Mouse (Mus musculus) B cell, adult 67 days (primary cell): ENCODE results near the gene Zfp607a. TPM values are rescaled to one million over a fixed set of nuclear protein-coding genes. Genes with fewer than 3 reads are reported as not detected.

Source experiments
- total RNA-seq, 2 experiments: library from RNA; stranded (reverse); gene quantifications; 4 replicates each; pipeline ENCODE4 v1.2.4; 2023

Zfp607a gene
- total RNA-seq, result 10 to 100 TPM; 14.1 to 14.8 TPM

DNA sequence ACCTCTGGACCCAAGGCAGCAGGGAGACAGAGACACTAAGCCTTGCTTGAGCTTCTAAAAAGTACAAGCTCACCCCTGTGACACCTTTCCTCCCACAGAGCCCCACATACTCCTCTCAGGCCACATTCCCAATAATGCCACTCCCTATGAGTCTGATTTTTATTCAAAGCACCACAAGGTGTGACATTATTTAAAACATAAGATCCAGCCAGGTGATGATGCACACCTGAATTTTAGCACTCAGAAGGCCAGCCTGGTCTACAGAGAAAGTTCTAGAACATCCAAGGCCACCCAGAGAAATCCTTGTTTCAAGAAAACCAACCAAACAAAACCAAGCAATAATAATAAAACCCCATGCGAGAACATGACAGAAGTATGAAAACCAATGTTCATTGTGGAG lies at the start of gene Zfp607a:
Zfp607a (plus strand) TSS at position 301 of the 400 bp plus-strand sequence.

DNA sequence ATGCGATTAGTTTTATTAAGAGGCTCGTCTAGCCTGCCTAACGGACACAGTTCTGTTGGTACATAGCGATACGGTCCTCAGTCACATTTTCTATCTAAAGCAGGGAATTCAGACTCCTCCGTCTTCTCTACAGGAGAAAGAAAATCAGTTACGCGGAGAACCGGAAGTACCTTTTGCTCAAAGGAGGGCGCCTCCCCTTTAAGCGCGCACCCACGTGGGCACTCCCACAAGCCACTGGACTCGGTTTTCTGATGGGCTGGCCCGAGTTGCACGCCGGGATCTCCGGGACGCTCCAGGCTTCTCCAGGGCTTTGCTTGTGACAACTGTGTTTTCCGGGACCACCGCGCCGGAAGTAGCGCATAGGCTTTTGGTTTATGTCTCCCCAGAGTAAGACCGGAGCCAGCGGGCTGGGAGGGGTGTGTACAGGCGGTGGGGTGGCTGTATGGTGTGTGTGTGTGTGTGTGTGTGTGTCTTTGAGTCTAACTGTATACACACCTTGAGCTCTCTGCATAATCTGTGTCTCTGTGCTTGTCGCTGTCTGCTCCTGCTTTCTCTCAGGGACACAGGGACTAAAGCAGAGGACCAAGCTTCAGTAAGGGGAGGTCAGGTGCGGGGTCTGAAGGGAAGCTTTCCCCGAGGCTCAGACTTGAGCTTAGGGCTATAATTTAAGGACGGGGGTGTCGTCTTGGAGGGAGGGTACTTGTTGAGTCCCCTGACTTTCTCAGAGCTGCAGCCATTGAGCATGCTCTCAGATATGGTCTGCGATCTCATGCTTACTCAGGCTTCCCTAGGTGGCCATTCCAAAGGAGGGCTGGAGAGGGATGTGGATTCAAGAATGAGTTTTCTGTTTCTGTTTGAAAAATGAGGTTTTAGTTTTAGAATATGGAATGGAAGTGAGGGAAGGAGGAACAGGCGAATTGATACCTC lies 18.7 kb upstream of the Zfp607a start, which contains the start of gene Zfp59:
Zfp59 (plus strand) TSS at position 285 of the 927 bp plus-strand sequence.

GRCm38 (mm10) chr7:27928818-27929695 lies 71.7 kb downstream of the Zfp607a start, which contains the start of gene Zfp974:
Zfp974 (minus strand) TSS chr7:27929460.

Other genes with a start within 250 kb of the Zfp607a start
- gene Ttc9b, start 203.6 kb upstream of the Zfp607a start, total RNA-seq, result not detected
- gene Map3k10, start 182.9 kb upstream of the Zfp607a start, total RNA-seq, result 10 to 100 TPM; 12.6 to 16.5 TPM
- 1 to 10 TPM; 1.3 to 2.2 TPM for gene Zfp607b, start 168.2 kb upstream of the Zfp607a start, total RNA-seq
- 10 to 100 TPM; 21.5 to 22.2 TPM for gene Zfp60, start 126.1 kb upstream of the Zfp607a start, total RNA-seq
- 10 to 100 TPM; 11.0 to 16.7 TPM for gene Zfp626, start 50.3 kb upstream of the Zfp607a start, total RNA-seq
- gene Zfp59, start 18.9 kb upstream of the Zfp607a start, total RNA-seq, result 1 to 10 TPM; 5.8 to 7.8 TPM
- 10 to 100 TPM; 13.6 to 16.9 TPM for gene Zfp974, start 71.9 kb downstream of the Zfp607a start, total RNA-seq
- gene Zfp780b, start 121.6 kb downstream of the Zfp607a start, total RNA-seq, result 10 to 100 TPM; 15.1 to 16.9 TPM
- gene Zfp850, start 156.6 kb downstream of the Zfp607a start, total RNA-seq, result 10 to 100 TPM; 11.2 to 13.1 TPM
- 100 to 1,000 TPM; 125 to 128 TPM for gene Psmc4, start 192.6 kb downstream of the Zfp607a start, total RNA-seq
- not detected for gene Fcgbp, start 213.7 kb downstream of the Zfp607a start, total RNA-seq